Mouse (Mus musculus) ES-E14 (cell line): ENCODE results near the gene 2510039O18Rik. TPM values are rescaled to one million over a fixed set of nuclear protein-coding genes. Genes with fewer than 3 reads are reported as not detected.
A peak's percentile ranks its signal among the peaks of the same experiment; 100 is the strongest.

Source experiments
- DNase-seq: peaks from one replicate; pipeline ENCODE4 v3.0.0-alpha.2; 2013; ENCODE audit warnings: low read depth, low spot score
- H3K27ac ChIP-seq: 2 replicates; pipeline ENCODE4 v1.5.1; 2012; ENCODE audit warnings: low read depth, mild to moderate bottlenecking, low read length, moderate library complexity, mixed read lengths; ENCODE audit not compliant: poor library complexity, insufficient read depth, severe bottlenecking
- H3K36me3 ChIP-seq: 2 replicates; pipeline ENCODE4 v1.6.1; 2012; ENCODE audit warnings: mild to moderate bottlenecking, low read length, moderate library complexity, mixed read lengths; ENCODE audit not compliant: control insufficient read depth, poor library complexity, insufficient read depth, severe bottlenecking
- H3K4me1 ChIP-seq, 2 experiments: fragments of 150-350 bp in 1 of 2; sonication (generic) in 1 of 2; 2 replicates each; pipeline ENCODE4 v1.6.1; 2012; ENCODE audit warnings: low read length in 2 of 2, mild to moderate bottlenecking in 1 of 2, mixed read lengths in 1 of 2; ENCODE audit not compliant: control insufficient read depth in 2 of 2, insufficient read depth in 2 of 2, poor library complexity in 1 of 2
- H3K4me3 ChIP-seq, 2 experiments: fragments of 150-350 bp in 1 of 2; sonication (generic) in 1 of 2; 2 replicates each; pipeline ENCODE4 v1.5.1; 2012; ENCODE audit warnings: low read length in 2 of 2, low read depth in 1 of 2, mild to moderate bottlenecking in 1 of 2, mixed read lengths in 1 of 2; ENCODE audit not compliant: insufficient read depth in 1 of 2, poor library complexity in 1 of 2, severe bottlenecking in 1 of 2
- H3K9ac ChIP-seq: 2 replicates; pipeline ENCODE4 v1.6.1; 2012; ENCODE audit warnings: low read depth, mild to moderate bottlenecking, low read length, mixed read lengths; ENCODE audit not compliant: poor library complexity, insufficient read depth, severe bottlenecking
- H3K9me3 ChIP-seq: fragments of 150-350 bp; sonication (generic); 2 replicates; pipeline ENCODE4 v1.6.1; 2012; ENCODE audit warnings: low read depth, mild to moderate bottlenecking, low read length; ENCODE audit not compliant: control insufficient read depth, insufficient read depth
- CHD2 ChIP-seq: IDR thresholded peaks from 2 replicates; pipeline ENCODE4 v1.6.1; 2014; ENCODE audit warnings: mild to moderate bottlenecking, low read depth, low read length, inconsistent platforms
- HCFC1 ChIP-seq: IDR thresholded peaks from 2 replicates; pipeline ENCODE4 v1.6.1; 2012; ENCODE audit warnings: low read length, inconsistent platforms, borderline replicate concordance; ENCODE audit not compliant: insufficient read depth
- MAFK ChIP-seq: IDR thresholded peaks from 2 replicates; pipeline ENCODE4 v1.6.1; 2014; ENCODE audit warnings: mild to moderate bottlenecking, low read depth, low read length, inconsistent platforms; ENCODE audit not compliant: insufficient read depth
- ZC3H11A ChIP-seq: IDR thresholded peaks from 2 replicates; pipeline ENCODE4 v1.6.1; 2012; ENCODE audit warnings: low read depth, mild to moderate bottlenecking, inconsistent platforms, low read length, borderline replicate concordance
- ZNF384 ChIP-seq: IDR thresholded peaks from 2 replicates; pipeline ENCODE4 v1.6.1; 2012; ENCODE audit warnings: low read depth, low read length, inconsistent platforms
- in situ Hi-C, 2 experiments: fragments of 600-800 bp; cut with MboI; formaldehyde crosslinking; loops; one replicate each; pipeline ENCODE4 v1.15.1; 2025; ENCODE audit warnings: low sequenced_read_pairs in 2 of 2, inconsistent platforms in 1 of 2; ENCODE audit not compliant: unreplicated experiment in 2 of 2
- total RNA-seq: library from RNA; depleted of rRNA; stranded (reverse); fragments of 300-350 nt; gene quantifications from 2 replicates; pipeline ENCODE4 v1.2.3, GENCODE M21; 2012

The 2510039O18Rik gene
- total RNA-seq, 1 experiment: 73.5 TPM

GRCm38 (mm10) chr4:147943005-147943404 lies 2.3 kb downstream of the 2510039O18Rik start:
- Histone ChIP-seq H3K27ac (no peak overlapping the region), H3K36me3 (peaks cover 34% of the 10 kb centered on the region), H3K4me1 (peaks cover 4 to 14% of the 10 kb centered on the region in 2 experiments; a peak in 2 of 4 replicates), H3K9ac (no peak overlapping the region), H3K4me3 (no peak overlapping the region), H3K9me3 (no peaks in the 10 kb centered on the region)
- no peak for DNase-seq
- in situ Hi-C loops: no loop called here
- TF ChIP-seq CHD2 (no peak), HCFC1 (no peak), ZC3H11A (no peak), MAFK (no peak), ZNF384 (no peak)

- DNase-seq: no peak
- H3K9me3 ChIP-seq: no peaks in the 10 kb centered on the region
Observed at GRCm38 (mm10) chr4:147947511-147947910, 6.8 kb downstream of the 2510039O18Rik start.

GRCm38 (mm10) chr4:147953590-147953989 lies 12.9 kb downstream of the 2510039O18Rik start:
- no peaks in the 10 kb centered on the region for H3K36me3 ChIP-seq
- no peak overlapping the region for H3K4me3 ChIP-seq
- H3K4me1 ChIP-seq: peaks cover 0 to 2% of the 10 kb centered on the region in 2 experiments; a peak in 1 of 4 replicates
- H3K9me3 ChIP-seq: no peaks in the 10 kb centered on the region
- H3K27ac ChIP-seq: no peak overlapping the region
- in situ Hi-C loops: no loop called here
- peak; percentile 69 for DNase-seq
- H3K9ac ChIP-seq: no peak overlapping the region
- TF ChIP-seq MAFK (no peak), ZNF384 (no peak), HCFC1 (no peak), CHD2 (no peak), ZC3H11A (no peak)

More at GRCm38 (mm10) chr4:147947511-147947910, 6.8 kb downstream of the 2510039O18Rik start:
- Histone ChIP-seq H3K36me3 (peaks cover 34% of the 10 kb centered on the region), H3K4me1 (peaks cover 0 to 6% of the 10 kb centered on the region in 2 experiments; a peak in 1 of 4 replicates), H3K27ac (no peak overlapping the region), H3K4me3 (no peak overlapping the region), H3K9ac (no peak overlapping the region)
- TF ChIP-seq HCFC1 (no peak), ZNF384 (no peak), MAFK (no peak), ZC3H11A (no peak), CHD2 (no peak)
- in situ Hi-C loops: no loop called here

- no peak overlapping the region for H3K4me3 ChIP-seq
- no peak overlapping the region for H3K9ac ChIP-seq
- peak; percentile 16; the same call in 1 of the 2 replicates for TF ChIP-seq HCFC1
- no peak for TF ChIP-seq CHD2
- no peak for TF ChIP-seq ZC3H11A
- TF ChIP-seq ZNF384: no peak
- TF ChIP-seq MAFK: no peak
- no peak overlapping the region for H3K27ac ChIP-seq
- no peaks in the 10 kb centered on the region for H3K36me3 ChIP-seq
- in situ Hi-C loops: no loop called here
- peaks cover 0 to under 1% of the 10 kb centered on the region in 2 experiments; a peak in 1 of 4 replicates for H3K4me1 ChIP-seq
- peak; percentile 51 for DNase-seq
- H3K9me3 ChIP-seq: no peaks in the 10 kb centered on the region
Observed at GRCm38 (mm10) chr4:147957141-147957540, 16.4 kb downstream of the 2510039O18Rik start.
